Mouse (Mus musculus) intestine, postnatal 0 days (tissue): ENCODE measurements around the gene Ptk7. TPM values are rescaled to one million over a fixed set of nuclear protein-coding genes. Genes with fewer than 3 reads are reported as not detected.

Experiments
- ATAC-seq: fragments of 200-750 bp; cut with Nextera tagmentation; 2 replicates; pipeline ENCODE4 v1.8.0; 2017; ENCODE audit warnings: mild to moderate bottlenecking, moderate TSS enrichment, moderate library complexity
- H3K27ac ChIP-seq: fragments of 300-500 bp; sonication (generic); 2 replicates; pipeline ENCODE4 v1.5.1; 2014; ENCODE audit warnings: mild to moderate bottlenecking, low read depth, low read length, moderate library complexity
- H3K27me3 ChIP-seq: fragments of 300-500 bp; sonication (generic); replicated peaks from 2 replicates; pipeline ENCODE4 v1.6.1; 2014; ENCODE audit warnings: low read length, mixed read lengths; ENCODE audit not compliant: control insufficient read depth, insufficient read depth
- H3K36me3 ChIP-seq: fragments of 300-500 bp; sonication (generic); 2 replicates; pipeline ENCODE4 v1.6.1; 2014; ENCODE audit warnings: mild to moderate bottlenecking, moderate library complexity; ENCODE audit not compliant: control insufficient read depth, insufficient read depth
- H3K4me1 ChIP-seq: fragments of 300-500 bp; sonication (generic); replicated peaks from 2 replicates; pipeline ENCODE4 v1.6.1; 2014; ENCODE audit warnings: antibody characterized with exemption, low read length, mixed read lengths; ENCODE audit not compliant: control insufficient read depth, insufficient read depth
- H3K4me2 ChIP-seq: fragments of 300-500 bp; sonication (generic); replicated peaks from 2 replicates; pipeline ENCODE4 v1.6.1; 2014; ENCODE audit warnings: low read depth, mild to moderate bottlenecking, moderate library complexity
- H3K4me3 ChIP-seq: fragments of 300-500 bp; sonication (generic); 2 replicates; pipeline ENCODE4 v1.5.1; 2014; ENCODE audit warnings: low read depth, low read length
- H3K9ac ChIP-seq: fragments of 300-500 bp; sonication (generic); 2 replicates; pipeline ENCODE4 v1.6.1; 2014; ENCODE audit warnings: mild to moderate bottlenecking, low read depth, low read length
- H3K9me3 ChIP-seq: fragments of 300-500 bp; sonication (generic); 2 replicates; pipeline ENCODE4 v1.6.1; 2016; ENCODE audit warnings: mixed run types; ENCODE audit not compliant: control insufficient read depth
- CTCF ChIP-seq: sonication (generic); IDR thresholded peaks from 2 replicates; pipeline ENCODE4 v1.5.1; 2016; ENCODE audit warnings: low read depth, mild to moderate bottlenecking, control low read depth, antibody characterized with exemption, moderate library complexity
- WGBS: fragments of 180-500 bp; shearing (Covaris S2); extraction: QIAGEN DNeasy Blood & Tissue Kit; methylation state at CpG from one replicate; pipeline ENCODE4 v1.1.7; 2014; 5-methylcytosine and 5-hydroxymethylcytosine counted together
- polyA plus RNA-seq: library from polyadenylated mRNA; unstranded; fragments of >200 nt; fragmentation: Nextera tagmentation; extraction: Ambion mirVana; gene quantifications from 2 replicates; pipeline ENCODE4 v1.2.1, GENCODE M21; 2015

The Ptk7 gene
- 13.7 and 14.7 TPM in 2 replicates for polyA plus RNA-seq

DNA sequence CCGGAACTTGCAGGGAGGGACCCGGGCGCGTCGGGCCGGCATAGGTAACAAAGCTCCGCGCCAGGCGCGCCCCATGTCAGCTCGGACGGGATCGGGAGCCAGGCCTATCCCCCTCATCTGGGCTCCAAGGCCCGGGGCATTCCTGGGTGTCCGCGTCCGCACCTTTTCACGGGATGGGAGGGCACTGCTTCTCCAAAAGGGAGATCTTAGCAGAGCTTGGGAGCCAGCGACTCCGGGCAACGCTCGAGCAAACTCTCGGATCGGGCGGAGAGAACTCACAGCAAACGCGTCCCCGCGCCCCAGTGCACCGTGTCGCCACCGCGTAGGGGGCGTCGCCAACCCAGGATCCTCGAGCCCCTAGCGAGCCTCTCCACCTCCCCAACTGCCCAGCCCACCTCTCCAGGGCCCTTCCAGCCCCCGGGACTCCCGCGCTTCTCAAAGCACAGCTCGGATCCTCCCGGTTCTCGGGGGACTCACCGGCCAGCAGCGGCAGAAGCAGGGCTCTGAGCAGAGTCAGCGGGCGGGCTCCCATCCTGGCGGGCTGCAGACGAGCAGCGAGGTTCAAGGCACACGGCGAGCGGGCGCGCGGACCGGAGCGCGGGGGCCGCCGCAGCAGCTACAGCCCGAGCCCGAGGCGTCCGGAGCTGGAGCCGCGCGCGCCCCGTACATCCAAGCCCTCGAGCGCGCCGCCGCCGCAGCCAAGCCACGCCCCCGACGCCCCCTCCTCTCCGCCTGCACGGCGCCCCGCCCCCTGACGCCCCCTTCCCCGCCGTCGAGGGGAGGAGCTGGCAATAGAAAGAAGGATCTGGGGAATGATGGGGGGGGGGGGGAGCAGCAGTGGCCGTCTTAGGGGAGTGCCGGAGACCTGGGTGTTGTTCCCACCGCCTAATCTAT lies at the start of gene Ptk7:
Ptk7 (minus strand) TSS at position 714 of the 894 bp plus-strand sequence.
- under 1% methylated on average over 69 of the region's 90 CpGs for WGBS
- peak; percentile 46 for ATAC-seq
- TF ChIP-seq CTCF: no peak
- H3K4me1 ChIP-seq: peaks cover 6% of the 10 kb centered on the region; the same call in 1 of the 2 replicates
- peak within 1 kb of the TSS; percentile 74 for H3K27ac ChIP-seq
- peak within 1 kb of the TSS; percentile 82 for H3K9ac ChIP-seq
- peak within 1 kb of the TSS; percentile 70 for H3K4me3 ChIP-seq
- peaks cover 28% of the 10 kb centered on the region for H3K36me3 ChIP-seq
- no peaks in the 10 kb centered on the region for H3K9me3 ChIP-seq
- no peaks in the 10 kb centered on the region for H3K27me3 ChIP-seq
- H3K4me2 ChIP-seq: peak within 1 kb of the TSS; percentile 90

DNA sequence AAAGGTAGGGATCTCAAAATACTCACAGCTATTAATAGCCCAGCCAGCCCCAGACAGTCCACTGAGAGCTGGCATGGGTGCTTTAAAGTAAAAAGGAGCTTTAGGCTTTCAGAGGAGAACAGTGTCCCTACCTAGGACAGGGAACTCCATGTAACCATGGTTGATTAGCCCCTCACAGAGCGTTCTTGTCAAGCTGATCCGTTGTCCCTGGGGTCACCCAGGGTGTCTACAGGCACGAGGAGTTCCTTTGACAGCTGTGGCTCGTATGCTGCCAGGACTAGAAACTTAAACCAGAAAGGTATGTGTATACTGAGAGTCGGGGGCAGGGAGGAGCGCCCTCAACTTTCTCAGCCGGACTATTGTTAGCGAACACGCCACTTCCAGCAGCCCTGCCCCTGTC lies 49.6 kb upstream of the Ptk7 start:
- H3K4me2 ChIP-seq: peak overlapping the region; percentile 89
- H3K27ac ChIP-seq: no peak overlapping the region
- no peak overlapping the region for H3K4me3 ChIP-seq
- peaks cover 6% of the 10 kb centered on the region; the same call in 1 of the 2 replicates for H3K4me1 ChIP-seq
- 48% methylated on average over 9 of the region's 9 CpGs for WGBS
- H3K27me3 ChIP-seq: no peaks in the 10 kb centered on the region
- no peak for TF ChIP-seq CTCF
- no peak for ATAC-seq
- H3K36me3 ChIP-seq: peaks cover 38% of the 10 kb centered on the region
- no peak overlapping the region; the same call in 1 of the 2 replicates for H3K9ac ChIP-seq
- no peaks in the 10 kb centered on the region for H3K9me3 ChIP-seq

DNA sequence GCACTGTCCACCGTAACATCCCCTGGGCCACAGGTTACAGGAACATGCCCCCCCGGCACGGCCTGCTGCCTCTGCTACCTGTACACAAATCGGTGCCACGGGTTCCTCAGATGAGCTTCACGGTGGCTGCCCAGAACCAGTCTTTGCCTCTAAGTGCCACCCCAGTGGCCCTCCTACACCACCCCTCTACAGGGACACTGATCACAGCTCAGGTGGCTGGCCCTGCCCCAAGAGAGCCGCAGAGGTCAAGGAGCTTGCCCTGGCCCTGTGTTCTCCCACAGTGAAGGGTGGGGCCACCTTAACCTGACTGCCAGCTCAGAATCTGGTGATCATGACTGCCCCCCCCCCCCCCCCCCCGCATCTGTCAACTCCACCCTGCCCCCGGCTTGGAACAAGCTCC lies 49.1 kb upstream of the Ptk7 start, which contains the start of gene Mea1:
Mea1 (plus strand) TSS at position 378 of the 400 bp plus-strand sequence.
- WGBS: 82% methylated on average over 8 of the region's 9 CpGs
- peaks cover 6% of the 10 kb centered on the region; the same call in 1 of the 2 replicates for H3K4me1 ChIP-seq
- peak within 1 kb of the TSS; percentile 87 for H3K4me3 ChIP-seq
- H3K9ac ChIP-seq: no peak within 1 kb of the TSS; the same call in 1 of the 2 replicates
- H3K4me2 ChIP-seq: peak within 1 kb of the TSS; percentile 89
- ATAC-seq: no peak
- no peaks in the 10 kb centered on the region for H3K27me3 ChIP-seq
- peak within 1 kb of the TSS; percentile 87; the same call in 1 of the 2 replicates for H3K27ac ChIP-seq
- peaks cover 33% of the 10 kb centered on the region for H3K36me3 ChIP-seq
- H3K9me3 ChIP-seq: no peaks in the 10 kb centered on the region
- TF ChIP-seq CTCF: no peak

DNA sequence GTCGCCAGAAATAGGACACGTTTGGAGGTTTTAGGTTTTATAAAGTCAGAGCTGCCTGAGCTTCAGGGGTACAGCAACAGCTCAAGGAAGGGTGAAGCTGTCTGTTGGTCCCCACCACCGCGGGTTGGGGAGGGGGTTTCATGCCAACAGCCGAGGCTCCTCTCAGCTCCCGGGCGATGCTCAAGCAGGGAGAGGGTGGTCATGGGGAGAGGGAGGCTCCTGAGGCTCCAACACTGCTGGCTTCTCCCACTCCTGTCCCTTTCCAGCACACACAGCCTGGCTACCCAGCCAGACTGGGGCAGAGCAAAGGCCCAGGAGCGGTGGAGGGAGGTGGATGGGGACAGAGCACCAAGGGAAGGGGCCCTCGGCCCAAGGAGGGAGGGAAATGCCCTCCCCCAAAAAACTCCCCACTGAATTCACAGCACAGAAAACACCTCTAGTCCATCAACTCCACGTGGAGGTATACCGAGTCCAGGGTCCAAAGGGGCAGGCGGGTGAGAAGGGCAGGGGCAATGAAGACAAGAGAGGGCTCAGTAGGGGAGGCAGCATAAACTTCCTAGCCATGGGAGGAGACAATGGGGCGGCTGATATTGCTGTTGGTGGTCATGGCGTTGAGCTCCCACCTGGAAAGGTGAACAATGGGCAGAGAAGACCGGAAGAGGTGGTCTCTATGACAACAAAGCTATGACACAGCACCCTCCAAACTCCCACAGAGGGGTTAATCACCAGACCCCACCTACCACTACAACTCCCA lies 45.4 kb upstream of the Ptk7 start:
- H3K9ac ChIP-seq: peak overlapping the region; percentile 52
- peak overlapping the region; percentile 52 for H3K4me3 ChIP-seq
- H3K4me2 ChIP-seq: peak overlapping the region; percentile 67
- TF ChIP-seq CTCF: no peak
- no peaks in the 10 kb centered on the region for H3K27me3 ChIP-seq
- H3K9me3 ChIP-seq: no peaks in the 10 kb centered on the region
- peak; percentile 47 for ATAC-seq
- H3K4me1 ChIP-seq: 0 out of 2 replicates have a peak, but pooled peaks cover 3% of the 10 kb centered on the region
- peak overlapping the region; percentile 79 for H3K27ac ChIP-seq
- WGBS: 23% methylated on average over 15 of the region's 15 CpGs
- H3K36me3 ChIP-seq: peaks cover 35% of the 10 kb centered on the region

DNA sequence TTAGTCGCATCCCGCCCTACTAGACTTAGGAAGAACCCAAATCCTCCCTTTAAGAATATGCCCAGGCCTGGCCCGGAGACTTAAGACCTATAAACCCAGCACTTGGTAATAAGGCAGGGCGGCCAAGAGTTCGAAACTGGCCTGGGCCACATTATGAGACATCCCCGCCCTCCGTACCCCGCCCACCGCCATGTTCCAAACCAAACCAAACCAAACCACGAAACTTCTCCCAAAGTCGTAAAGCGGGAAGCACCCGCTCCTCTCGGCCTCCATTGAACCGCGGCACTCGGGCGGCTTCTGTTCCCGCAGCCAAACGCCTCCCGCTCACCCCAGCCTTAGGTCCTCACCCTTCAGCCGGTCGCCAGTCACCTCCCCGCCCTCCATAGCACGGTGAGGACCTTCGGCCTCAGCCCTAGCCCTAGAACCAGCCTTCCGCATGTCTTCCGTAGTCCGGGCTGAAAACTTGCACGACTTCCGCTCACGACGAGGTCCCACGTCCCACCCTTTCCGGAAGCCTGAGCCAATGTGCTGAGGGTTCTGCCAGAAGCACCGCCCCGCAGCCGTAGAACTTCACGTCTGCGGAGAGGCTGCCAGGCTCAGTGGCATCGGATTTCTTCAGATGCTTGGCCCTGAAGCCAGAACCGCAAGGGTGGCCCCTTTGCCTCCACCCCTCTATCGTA lies 44.7 kb upstream of the Ptk7 start, which contains the start of gene Rrp36:
Rrp36 (minus strand) TSS at position 503 of the 680 bp plus-strand sequence.
- WGBS: under 1% methylated on average over 43 of the region's 43 CpGs
- Histone ChIP-seq H3K27me3 (no peaks in the 10 kb centered on the region), H3K27ac (peak within 1 kb of the TSS; percentile 79), H3K9ac (peak within 1 kb of the TSS; percentile 52), H3K36me3 (peaks cover 41% of the 10 kb centered on the region), H3K4me3 (peak within 1 kb of the TSS; percentile 52), H3K9me3 (no peaks in the 10 kb centered on the region), H3K4me2 (peak within 1 kb of the TSS; percentile 67), H3K4me1 (0 out of 2 replicates have a peak, but pooled peaks cover 3% of the 10 kb centered on the region)
- ATAC-seq: peak; percentile 91
- no peak for TF ChIP-seq CTCF
